Mouse (Mus musculus): ENCODE results near the gene Ifi27.
"Not testable (repeated sequence)": the region's sequence is repeated elsewhere in the genome, so short reads cannot be mapped to it uniquely, and the experiment has no call there.

Ifi27 gene

GRCm38 (mm10) chr12:103433986-103434731 lies at the start of gene Ifi27:
Gene Ifi27 (plus strand): TSS chr12:103434211.
- no peak for DNase-seq (ENCODE audit: low spot score in 2 of 2)

- peak; percentile 94 to 98 for DNase-seq (ENCODE audit: low spot score in 2 of 2)
Observed at GRCm38 (mm10) chr12:103388505-103389347, 45.3 kb upstream of the Ifi27 start, which contains the start of gene Otub2. Gene Otub2 (plus strand): TSS chr12:103388682.

- no peak for DNase-seq (ENCODE audit: low spot score in 2 of 2)
Observed at GRCm38 (mm10) chr12:103389348-103389727, 44.7 kb upstream of the Ifi27 start.

GRCm38 (mm10) chr12:103389982-103390381 lies 44.0 kb upstream of the Ifi27 start:
- no peak for DNase-seq (ENCODE audit: low spot score in 2 of 2)

GRCm38 (mm10) chr12:103391098-103391497 lies 42.9 kb upstream of the Ifi27 start:
- DNase-seq (ENCODE audit: low spot score in 2 of 2): no peak

GRCm38 (mm10) chr12:103393528-103393927 lies 40.5 kb upstream of the Ifi27 start:
- no peak for DNase-seq (ENCODE audit: low spot score in 2 of 2)

GRCm38 (mm10) chr12:103395486-103396275 lies 38.3 kb upstream of the Ifi27 start:
- no peak for DNase-seq (ENCODE audit: low spot score in 2 of 2)

- no peak for DNase-seq (ENCODE audit: low spot score in 2 of 2)
Observed at GRCm38 (mm10) chr12:103396751-103397150, 37.3 kb upstream of the Ifi27 start.

GRCm38 (mm10) chr12:103404131-103404530 lies 29.9 kb upstream of the Ifi27 start:
- DNase-seq (ENCODE audit: low spot score in 2 of 2): no peak

- no peak for DNase-seq (ENCODE audit: low spot score in 2 of 2)
Observed at GRCm38 (mm10) chr12:103407720-103408119, 26.3 kb upstream of the Ifi27 start, which contains the start of gene 9330161L09Rik. Gene 9330161L09Rik (minus strand): TSS chr12:103407820.

GRCm38 (mm10) chr12:103408144-103408543 lies 25.9 kb upstream of the Ifi27 start:
- no peak for DNase-seq (ENCODE audit: low spot score in 2 of 2)

- no peak for DNase-seq (ENCODE audit: low spot score in 2 of 2)
Observed at GRCm38 (mm10) chr12:103425016-103425728, 8.8 kb upstream of the Ifi27 start.

GRCm38 (mm10) chr12:103425729-103426470 lies 8.1 kb upstream of the Ifi27 start, which contains the start of gene Ddx24:
Gene Ddx24 (minus strand): TSS chr12:103425830.
- peak; percentile 90 to 95 for DNase-seq (ENCODE audit: low spot score in 2 of 2)

- no peak for DNase-seq (ENCODE audit: low spot score in 2 of 2)
Observed at GRCm38 (mm10) chr12:103426710-103427109, 7.3 kb upstream of the Ifi27 start.

GRCm38 (mm10) chr12:103433430-103433829 lies 581 bp upstream of the Ifi27 start:
- no peak for DNase-seq (ENCODE audit: low spot score in 2 of 2)

GRCm38 (mm10) chr12:103434861-103435260 lies 850 bp downstream of the Ifi27 start:
- no peak for DNase-seq (ENCODE audit: low spot score in 2 of 2)

GRCm38 (mm10) chr12:103437601-103438000 lies 3.6 kb downstream of the Ifi27 start:
- no peak for DNase-seq (ENCODE audit: low spot score in 2 of 2)

GRCm38 (mm10) chr12:103443524-103443923 lies 9.5 kb downstream of the Ifi27 start, which contains the start of gene Ifi27l2a:
Gene Ifi27l2a (minus strand): TSS chr12:103443680.
- no peak for DNase-seq (ENCODE audit: low spot score in 2 of 2)

- DNase-seq (ENCODE audit: low spot score in 2 of 2): not testable (repeated sequence)
Observed at GRCm38 (mm10) chr12:103444261-103444660, 10.2 kb downstream of the Ifi27 start.

GRCm38 (mm10) chr12:103445060-103445459 lies 11.0 kb downstream of the Ifi27 start:
- no peak for DNase-seq (ENCODE audit: low spot score in 2 of 2)
